Mouse (Mus musculus) CH12.LX (cell line): ENCODE measurements around the gene Pacsin1. TPM values are rescaled to one million over a fixed set of nuclear protein-coding genes. Genes with fewer than 3 reads are reported as not detected.

Experiments used
- DNase-seq: peaks from one replicate; pipeline ENCODE4 v3.0.0-alpha.2; 2013; ENCODE audit errors: extremely low read depth
- H3K27ac ChIP-seq: 2 replicates; pipeline ENCODE4 v1.5.1; 2012; ENCODE audit warnings: low read depth, mild to moderate bottlenecking, control low read depth, moderate library complexity; ENCODE audit not compliant: insufficient read depth
- H3K27me3 ChIP-seq: replicated peaks from 2 replicates; pipeline ENCODE3; 2012; ENCODE audit warnings: inconsistent platforms
- H3K36me3 ChIP-seq, 2 experiments: replicated peaks in 1 of 2; 2 replicates each; pipeline versions ENCODE3 to v1.6.1; 2012; ENCODE audit warnings: inconsistent platforms in 1 of 2, low read length in 1 of 2, mild to moderate bottlenecking in 1 of 2, mixed read lengths in 1 of 2, moderate library complexity in 1 of 2; ENCODE audit not compliant: control insufficient read depth in 1 of 2, insufficient read depth in 1 of 2
- H3K4me1 ChIP-seq, 2 experiments: 2 replicates each; pipeline ENCODE4 v1.6.1; 2012; ENCODE audit warnings: inconsistent platforms in 1 of 2, moderate library complexity in 1 of 2; ENCODE audit not compliant: insufficient read depth in 2 of 2, control insufficient read depth in 1 of 2
- H3K4me2 ChIP-seq: 2 replicates; pipeline ENCODE4 v1.6.1; 2012; ENCODE audit warnings: low read depth, mild to moderate bottlenecking, control low read depth; ENCODE audit not compliant: poor library complexity, insufficient read depth, severe bottlenecking
- H3K4me3 ChIP-seq, 3 experiments: fragments of 150-350 bp in 1 of 3; sonication (generic) in 1 of 3; replicated peaks in 1 of 3; 2 replicates each; pipeline versions ENCODE3 to v1.5.1; 2011 to 2012; ENCODE audit warnings: low read depth in 2 of 3, low read length in 2 of 3, mild to moderate bottlenecking in 2 of 3, moderate library complexity in 2 of 3, control low read depth in 1 of 3, improper control_type of control experiment in 1 of 3, inconsistent platforms in 1 of 3, mixed read lengths in 1 of 3; ENCODE audit not compliant: poor library complexity in 1 of 3
- H3K79me2 ChIP-seq: replicated peaks from 2 replicates; pipeline ENCODE4 v1.6.1; 2012; ENCODE audit warnings: mild to moderate bottlenecking, moderate library complexity; ENCODE audit not compliant: control insufficient read depth, poor library complexity, insufficient read depth, severe bottlenecking; ENCODE audit errors: extremely low read depth
- H3K9ac ChIP-seq: 2 replicates; pipeline ENCODE4 v1.6.1; 2012; ENCODE audit warnings: low read depth, mild to moderate bottlenecking, control low read depth, moderate library complexity; ENCODE audit not compliant: insufficient read depth
- H3K9me3 ChIP-seq: replicated peaks from 2 replicates; pipeline ENCODE3; 2012; ENCODE audit warnings: low read length, inconsistent platforms, mixed read lengths
- BHLHE40 ChIP-seq: IDR thresholded peaks from 2 replicates; pipeline ENCODE4 v1.6.1; 2011; ENCODE audit warnings: mild to moderate bottlenecking, low read depth, low read length, improper control_type of control experiment
- CHD1 ChIP-seq: IDR thresholded peaks from 2 replicates; pipeline ENCODE4 v1.6.1; 2012; ENCODE audit warnings: low read depth, low read length, improper control_type of control experiment, inconsistent platforms
- CHD2 ChIP-seq: IDR thresholded peaks from 2 replicates; pipeline ENCODE4 v1.6.1; 2011; ENCODE audit warnings: low read length, improper control_type of control experiment
- ELF1 ChIP-seq: IDR thresholded peaks from 2 replicates; pipeline ENCODE4 v1.6.1; 2014; ENCODE audit warnings: low read depth, mild to moderate bottlenecking, inconsistent platforms, low read length, improper control_type of control experiment
- EP300 ChIP-seq: IDR thresholded peaks from 2 replicates; pipeline ENCODE4 v1.6.1; 2011; ENCODE audit warnings: low read length, improper control_type of control experiment
- ETS1 ChIP-seq: conservative IDR thresholded peaks from 2 replicates; pipeline ENCODE4 v1.6.1; 2012; ENCODE audit warnings: low read depth, mild to moderate bottlenecking, inconsistent platforms, low read length, improper control_type of control experiment, moderate library complexity
- HCFC1 ChIP-seq: IDR thresholded peaks from 2 replicates; pipeline ENCODE4 v1.6.1; 2012; ENCODE audit warnings: low read depth, mild to moderate bottlenecking, inconsistent platforms, low read length, improper control_type of control experiment
- JUN ChIP-seq: IDR thresholded peaks from 2 replicates; pipeline ENCODE4 v1.6.1; 2011; ENCODE audit warnings: low read depth, mild to moderate bottlenecking, low read length, improper control_type of control experiment, moderate library complexity; ENCODE audit not compliant: insufficient read depth
- JUND ChIP-seq: conservative IDR thresholded peaks from 2 replicates; pipeline ENCODE4 v1.6.1; 2011; ENCODE audit warnings: low read depth, low read length, improper control_type of control experiment
- KAT2A ChIP-seq: IDR thresholded peaks from 2 replicates; pipeline ENCODE4 v1.6.1; 2012; ENCODE audit warnings: low read length, improper control_type of control experiment, inconsistent platforms; ENCODE audit not compliant: insufficient replicate concordance
- MAX ChIP-seq: IDR thresholded peaks from 2 replicates; pipeline ENCODE4 v1.6.1; 2011; ENCODE audit warnings: low read length, improper control_type of control experiment
- MAZ ChIP-seq: IDR thresholded peaks from 2 replicates; pipeline ENCODE4 v1.6.1; 2012; ENCODE audit warnings: low read depth, mild to moderate bottlenecking, inconsistent platforms, low read length, improper control_type of control experiment, moderate library complexity
- MXI1 ChIP-seq: IDR thresholded peaks from 2 replicates; pipeline ENCODE4 v1.6.1; 2011; ENCODE audit warnings: mild to moderate bottlenecking, low read depth, low read length, improper control_type of control experiment
- POLR2A ChIP-seq: IDR thresholded peaks from 2 replicates; pipeline ENCODE4 v1.6.1; 2011; ENCODE audit warnings: low read depth, mild to moderate bottlenecking, improper control_type of control experiment, low read length
- POLR2AphosphoS2 ChIP-seq: IDR thresholded peaks from 2 replicates; pipeline ENCODE4 v1.6.1; 2011; ENCODE audit warnings: low read depth, low read length, improper control_type of control experiment
- RAD21 ChIP-seq: IDR thresholded peaks from 2 replicates; pipeline ENCODE4 v1.6.1; 2011; ENCODE audit warnings: low read depth, mild to moderate bottlenecking, low read length, improper control_type of control experiment, moderate library complexity
- RCOR1 ChIP-seq: conservative IDR thresholded peaks from 2 replicates; pipeline ENCODE4 v1.6.1; 2012; ENCODE audit warnings: low read depth, mild to moderate bottlenecking, inconsistent platforms, low read length, improper control_type of control experiment
- SIN3A ChIP-seq: IDR thresholded peaks from 2 replicates; pipeline ENCODE4 v1.6.1; 2012; ENCODE audit warnings: low read length, improper control_type of control experiment, inconsistent platforms
- SMC3 ChIP-seq: IDR thresholded peaks from 2 replicates; pipeline ENCODE4 v1.6.1; 2011; ENCODE audit warnings: low read depth, low read length, improper control_type of control experiment
- TCF12 ChIP-seq: IDR thresholded peaks from 2 replicates; pipeline ENCODE4 v1.6.1; 2014; ENCODE audit warnings: low read depth, mild to moderate bottlenecking, inconsistent platforms, low read length, improper control_type of control experiment
- UBTF ChIP-seq: IDR thresholded peaks from 2 replicates; pipeline ENCODE4 v1.6.1; 2012; ENCODE audit warnings: low read depth, mild to moderate bottlenecking, inconsistent platforms, low read length, improper control_type of control experiment, moderate library complexity
- USF2 ChIP-seq: conservative IDR thresholded peaks from 2 replicates; pipeline ENCODE4 v1.6.1; 2011; ENCODE audit warnings: low read depth, low read length, improper control_type of control experiment
- ZMIZ1 ChIP-seq: IDR thresholded peaks from 2 replicates; pipeline ENCODE4 v1.6.1; 2012; ENCODE audit warnings: low read depth, mild to moderate bottlenecking, inconsistent platforms, low read length, improper control_type of control experiment
- dilution Hi-C: fragments of 300-500 bp; cut with MboI; formaldehyde crosslinking; loops from 2 replicates; pipeline ENCODE4 v1.14.3; 2020; ENCODE audit warnings: low sequenced_read_pairs; ENCODE audit not compliant: extremely low pct_unique_long_range_greater_than_20kb, extremely low pct_ligation_motif_present
- in situ Hi-C: fragments of 300-500 bp; cut with MboI; formaldehyde crosslinking; loops from 3 replicates; pipeline ENCODE4 v1.14.3; 2019; ENCODE audit warnings: low sequenced_read_pairs, low pct_ligation_motif_present, low pct_unique_long_range_greater_than_20kb, mixed read lengths
- polyA plus RNA-seq: library from polyadenylated mRNA; unstranded; fragments of >175 nt; gene quantifications from 2 replicates; pipeline ENCODE4 v1.2.1, GENCODE M21; 2012; ENCODE audit warnings: low read depth; ENCODE audit not compliant: insufficient read length
- total RNA-seq, 2 experiments: library from RNA; depleted of rRNA; stranded (reverse); fragments of 300-350 nt in 1 of 2; fragments of >200 nt in 1 of 2; gene quantifications; 2 replicates each; pipeline ENCODE4 v1.2.3; 2012 to 2014

Pacsin1 gene
- total and polyA plus RNA-seq, 3 experiments = 1.9 to 14.0 (median 13.2) TPM

- TF ChIP-seq ELF1 = no peak
- TF ChIP-seq MAX = no peak
- no peak for TF ChIP-seq UBTF
- no peak for TF ChIP-seq SMC3
- no peak for TF ChIP-seq ZMIZ1
- no peak for TF ChIP-seq HCFC1
- no peak for TF ChIP-seq POLR2A
- TF ChIP-seq MXI1 = no peak
- TF ChIP-seq CHD2 = no peak
- TF ChIP-seq MAZ = no peak
- TF ChIP-seq KAT2A = no peak
- TF ChIP-seq EP300 = no peak
- TF ChIP-seq USF2 = no peak
- TF ChIP-seq SIN3A = no peak
- TF ChIP-seq TCF12 = no peak
- TF ChIP-seq CHD1 = no peak
- TF ChIP-seq JUND = no peak
- TF ChIP-seq ETS1 = no peak
- Histone ChIP-seq H3K27ac (no peak overlapping the region), H3K79me2 (no peaks in the 10 kb centered on the region), H3K27me3 (peaks cover 17% of the 10 kb centered on the region), H3K4me3 (no peak overlapping the region), H3K9ac (no peak overlapping the region), H3K9me3 (no peaks in the 10 kb centered on the region), H3K36me3 (peaks cover 0 to 6% of the 10 kb centered on the region in 2 experiments), H3K4me2 (no peak overlapping the region), H3K4me1 (peaks cover 25 to 44% of the 10 kb centered on the region in 2 experiments)
- DNase-seq = no peak
- in situ Hi-C loops (no loop called here), dilution Hi-C loops (no loop called here)
Measured at GRCm38 (mm10) chr17:27712832-27713231, 57.5 kb downstream of the Pacsin1 start.

GRCm38 (mm10) chr17:27716804-27717203 is 61.5 kb downstream of the Pacsin1 start:
- in situ Hi-C loops (no loop called here), dilution Hi-C loops (no loop called here)
- no peaks in the 10 kb centered on the region for H3K79me2 ChIP-seq
- peak overlapping the region in 1 of 3 experiments; percentile 29 for H3K4me3 ChIP-seq
- no peaks in the 10 kb centered on the region for H3K9me3 ChIP-seq
- DNase-seq = no peak
- TF ChIP-seq JUN (no peak), RCOR1 (no peak), RAD21 (no peak), HCFC1 (no peak), BHLHE40 (no peak), POLR2AphosphoS2 (no peak)
- H3K4me1 ChIP-seq = peaks cover 13 to 22% of the 10 kb centered on the region in 2 experiments
- H3K27me3 ChIP-seq = peaks cover 24% of the 10 kb centered on the region
- H3K36me3 ChIP-seq = no peaks in the 10 kb centered on the region
- no peak overlapping the region for H3K27ac ChIP-seq
- no peak overlapping the region for H3K4me2 ChIP-seq
- no peak overlapping the region for H3K9ac ChIP-seq
